In genomic region chr8:86224851-86225250, GRCm38 (mm10) we compare ENCODE assay signal across 23 mouse cellular contexts.
DNase-seq lines count a peak whose midpoint lies in the region; ATAC-seq and TF ChIP-seq lines count a peak whose summit lies in the region.
"Had no signal": no experiment of that assay in that cellular context is flagged by ENCODE, and none has a peak within 500 bp of the region (broad histone marks: within the 10 kb centered on the region; RNA-seq: fewer than 3 reads in every experiment).

No protein-coding gene starts in this region.

- ATAC-seq in hindbrain, postnatal 0 days: no peak
- no peak for ATAC-seq in hindbrain, embryonic 13.5 days (ENCODE audit: low FRiP score)
- peak; percentile 83 for ATAC-seq in cerebellum, adult (ENCODE audit: insufficient number of reproducible peaks, low FRiP score, low TSS enrichment)
- ATAC-seq in hindbrain, embryonic 14.5 days (ENCODE audit: low FRiP score): no peak
- ATAC-seq: inflammation-experienced regulatory T-cells, adult 6 months had no signal

- DNase-seq in hindbrain, postnatal 0 days (ENCODE audit: low spot score): peak; percentile 38
- DNase-seq in cerebellum, adult 2 months: peak; percentile 74 to 82
- DNase-seq in cerebellum, postnatal 25 days: peak; percentile 66 to 76
- DNase-seq in embryonic facial prominence, embryonic 10.5 days (ENCODE audit: low spot score): no peak
- DNase-seq in hindbrain, embryonic 14.5 days (ENCODE audit: low spot score): no peak
- DNase-seq in heart, postnatal 14 days: no peak
- DNase-seq: adrenal gland, postnatal 25 days; gastrocnemius, adult 2 months; kidney, adult 18-20 months; kidney, postnatal 4 days; liver; right cerebral cortex, adult 18-20 months; right cerebral cortex, postnatal 4 days; thymus, postnatal 25 days had no signal

- H3K4me3 ChIP-seq in hindbrain, postnatal 0 days (ENCODE audit: low read length): no peak overlapping the region
- H3K4me3 ChIP-seq in hindbrain, embryonic 13.5 days: no peak overlapping the region
- no peak overlapping the region for H3K4me3 ChIP-seq in cerebellum, adult 2 months (replicated peaks; ENCODE audit: insufficient read depth, low read depth, low read length)
- H3K4me3 ChIP-seq in embryonic facial prominence, embryonic 10.5 days: no peak overlapping the region
- no peak overlapping the region for H3K4me3 ChIP-seq in hindbrain, embryonic 14.5 days (replicated peaks; ENCODE audit: low read length)
- H3K4me3 ChIP-seq: gastrocnemius, adult 2 months; heart, embryonic 10.5 days; limb, embryonic 10.5 days; liver, embryonic 15.5 days; midbrain, embryonic 10.5 days; neural tube, embryonic 15.5 days; stomach, embryonic 15.5 days had no signal

- TF ChIP-seq POLR2A in cerebellum, adult 2 months (IDR thresholded peaks at IDR 0.05; ENCODE audit: borderline replicate concordance, insufficient read depth, low read length): no peak

- no peak for TF ChIP-seq CTCF in hindbrain, postnatal 0 days (IDR thresholded peaks at IDR 0.05; ENCODE audit: low read depth)
- TF ChIP-seq CTCF in cerebellum, adult 2 months (IDR thresholded peaks at IDR 0.05; ENCODE audit: borderline replicate concordance, insufficient read depth, low read depth, low read length): no peak

- 40% methylated on average over 4 of the region's 4 CpGs for WGBS in hindbrain, postnatal 0 days
- WGBS in hindbrain, embryonic 13.5 days: 70% methylated on average over 4 of the region's 4 CpGs
- 15% methylated on average over 4 of the region's 4 CpGs for WGBS in cerebellum, adult 2 months
- 74% methylated on average over 4 of the region's 4 CpGs for WGBS in embryonic facial prominence, embryonic 10.5 days
- WGBS in hindbrain, embryonic 14.5 days: 64% methylated on average over 4 of the region's 4 CpGs

- H3K4me1 ChIP-seq in hindbrain, postnatal 0 days (ENCODE audit: insufficient read depth, low read length): no peaks in the 10 kb centered on the region
- no peaks in the 10 kb centered on the region for H3K4me1 ChIP-seq in hindbrain, embryonic 13.5 days (replicated peaks)
- H3K4me1 ChIP-seq in cerebellum, adult 2 months (ENCODE audit: control insufficient read depth, insufficient read depth, low read length): peaks cover 14% of the 10 kb centered on the region
- no peaks in the 10 kb centered on the region for H3K4me1 ChIP-seq in embryonic facial prominence, embryonic 10.5 days
- no peaks in the 10 kb centered on the region for H3K4me1 ChIP-seq in hindbrain, embryonic 14.5 days (replicated peaks; ENCODE audit: control insufficient read depth, insufficient read depth, low read length)
- H3K4me1 ChIP-seq: heart, embryonic 10.5 days; limb, embryonic 10.5 days; liver, embryonic 15.5 days; midbrain, embryonic 10.5 days; neural tube, embryonic 15.5 days; stomach, embryonic 15.5 days had no signal

- no peak overlapping the region for H3K27ac ChIP-seq in hindbrain, postnatal 0 days
- H3K27ac ChIP-seq in hindbrain, embryonic 13.5 days: no peak overlapping the region
- H3K27ac ChIP-seq in cerebellum, adult 2 months (ENCODE audit: insufficient read depth, low read length): no peak overlapping the region; the same call in 1 of the 2 replicates
- no peak overlapping the region for H3K27ac ChIP-seq in embryonic facial prominence, embryonic 10.5 days (replicated peaks)
- H3K27ac ChIP-seq in hindbrain, embryonic 14.5 days: no peak overlapping the region
- H3K27ac ChIP-seq: gastrocnemius, adult 2 months; heart, embryonic 10.5 days; limb, embryonic 10.5 days; liver, embryonic 15.5 days; midbrain, embryonic 10.5 days; neural tube, embryonic 15.5 days; stomach, embryonic 15.5 days had no signal

- no peak overlapping the region for H3K9ac ChIP-seq in hindbrain, postnatal 0 days (replicated peaks; ENCODE audit: low read length)
- no peak overlapping the region for H3K9ac ChIP-seq in hindbrain, embryonic 13.5 days
- no peak overlapping the region for H3K9ac ChIP-seq in hindbrain, embryonic 14.5 days
- H3K9ac ChIP-seq: liver, embryonic 15.5 days; neural tube, embryonic 15.5 days; stomach, embryonic 15.5 days had no signal

- H3K27me3 ChIP-seq in hindbrain, postnatal 0 days (ENCODE audit: insufficient read depth, low read length): no peaks in the 10 kb centered on the region
- H3K27me3 ChIP-seq in hindbrain, embryonic 13.5 days: no peaks in the 10 kb centered on the region
- H3K27me3 ChIP-seq in cerebellum, adult 2 months (ENCODE audit: control insufficient read depth, insufficient read depth, low read length): no peaks in the 10 kb centered on the region
- no peaks in the 10 kb centered on the region for H3K27me3 ChIP-seq in embryonic facial prominence, embryonic 10.5 days (replicated peaks; ENCODE audit: low read depth, poor library complexity, severe bottlenecking)
- H3K27me3 ChIP-seq in hindbrain, embryonic 14.5 days (ENCODE audit: control insufficient read depth, insufficient read depth, low read length): no peaks in the 10 kb centered on the region
- H3K27me3 ChIP-seq: liver, embryonic 15.5 days; neural tube, embryonic 15.5 days; stomach, embryonic 15.5 days had no signal

- no peaks in the 10 kb centered on the region for H3K9me3 ChIP-seq in hindbrain, postnatal 0 days (ENCODE audit: low read length)
- H3K9me3 ChIP-seq in hindbrain, embryonic 13.5 days: no peaks in the 10 kb centered on the region
- no peaks in the 10 kb centered on the region for H3K9me3 ChIP-seq in embryonic facial prominence, embryonic 10.5 days
- H3K9me3 ChIP-seq in hindbrain, embryonic 14.5 days (ENCODE audit: control insufficient read depth, low read length): no peaks in the 10 kb centered on the region
- H3K9me3 ChIP-seq: heart, embryonic 10.5 days; limb, embryonic 10.5 days; liver, embryonic 15.5 days; midbrain, embryonic 10.5 days; neural tube, embryonic 15.5 days; stomach, embryonic 15.5 days had no signal

- H3K4me2 ChIP-seq in hindbrain, postnatal 0 days (ENCODE audit: low read depth, low read length): no peak overlapping the region
- no peak overlapping the region for H3K4me2 ChIP-seq in hindbrain, embryonic 13.5 days
- H3K4me2 ChIP-seq in hindbrain, embryonic 14.5 days (replicated peaks): no peak overlapping the region
- H3K4me2 ChIP-seq: liver, embryonic 15.5 days; neural tube, embryonic 15.5 days; stomach, embryonic 15.5 days had no signal

- intact Hi-C loops in heart, postnatal 14 days (cut with DNase I): no loop called here

- no peaks in the 10 kb centered on the region for H3K36me3 ChIP-seq in hindbrain, postnatal 0 days (ENCODE audit: insufficient read depth, low read length)
- H3K36me3 ChIP-seq in hindbrain, embryonic 13.5 days: no peaks in the 10 kb centered on the region
- H3K36me3 ChIP-seq in embryonic facial prominence, embryonic 10.5 days (replicated peaks): no peaks in the 10 kb centered on the region
- H3K36me3 ChIP-seq in hindbrain, embryonic 14.5 days (replicated peaks; ENCODE audit: control insufficient read depth, insufficient read depth): no peaks in the 10 kb centered on the region
- H3K36me3 ChIP-seq: heart, embryonic 10.5 days; limb, embryonic 10.5 days; liver, embryonic 15.5 days; midbrain, embryonic 10.5 days; neural tube, embryonic 15.5 days; stomach, embryonic 15.5 days had no signal

Comparison
In these comparisons a context has a peak if more than half of its experiments do, and no peak if none do; other contexts are left out.
1. DNase-seq: peak in hindbrain, postnatal 0 days (single experiment), cerebellum, adult 2 months (2 of 2) and cerebellum, postnatal 25 days (2 of 2); none in embryonic facial prominence, embryonic 10.5 days (single experiment), hindbrain, embryonic 14.5 days (single experiment) and heart, postnatal 14 days (0 of 2).